Mouse (Mus musculus): ENCODE results near the gene Nfyc.

DNA sequence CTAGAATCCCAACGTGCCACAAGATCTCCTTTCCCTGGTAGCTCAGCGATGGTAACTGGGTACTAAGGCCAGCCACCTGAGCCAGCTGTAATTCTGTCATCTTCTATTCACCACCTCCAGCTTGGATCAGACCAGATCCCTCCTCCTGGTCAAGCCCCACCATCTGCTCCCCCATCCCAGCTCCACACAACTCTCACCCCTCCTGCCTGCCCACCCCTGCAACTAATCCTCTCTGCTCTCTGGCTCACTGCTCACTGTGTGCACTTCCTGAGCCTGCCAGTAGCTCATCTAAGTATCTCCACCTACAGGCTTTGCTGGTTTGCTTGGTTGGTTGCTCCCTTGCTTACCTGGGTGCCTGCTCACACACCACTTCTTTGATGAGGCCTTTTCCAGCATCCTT lies 109.8 kb downstream of the Nfyc start:
- TF ChIP-seq CTCF (IDR thresholded peaks at IDR 0.05; ENCODE audit: low read depth) = no peak
- TF ChIP-seq EP300 (IDR thresholded peaks at IDR 0.05; ENCODE audit: low read depth) = no peak
